Mouse (Mus musculus): Measurements from ENCODE around the gene Vamp4.
"Not testable (repeated sequence)": the region's sequence is repeated elsewhere in the genome, so short reads cannot be mapped to it uniquely, and the experiment has no call there.

Vamp4 gene

DNA sequence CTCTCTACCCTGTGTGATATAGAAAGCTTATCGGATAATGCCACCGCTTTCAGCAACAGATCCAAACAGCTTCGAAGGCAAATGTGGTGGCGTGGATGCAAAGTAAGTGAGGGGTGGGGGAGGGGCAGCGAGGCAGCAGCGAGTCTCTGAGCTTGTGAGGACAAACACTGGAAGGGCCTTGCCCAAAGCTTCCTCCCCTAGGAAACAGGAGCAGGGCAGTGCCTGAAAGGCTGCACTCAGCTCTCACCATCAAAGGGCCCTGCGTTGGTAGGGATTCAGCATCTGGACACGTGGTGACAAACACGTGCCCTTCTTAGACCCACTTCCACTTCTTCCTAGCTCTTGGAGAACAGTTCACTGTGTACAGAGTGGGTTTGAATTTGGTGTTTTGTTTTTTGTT, 19.1 kb downstream of the Vamp4 start:
- no peak for DNase-seq (ENCODE audit: low read depth)

- no peak for DNase-seq (ENCODE audit: low read depth)
Observed at GRCm38 (mm10) chr1:162590415-162590997, 20.2 kb downstream of the Vamp4 start.

DNA sequence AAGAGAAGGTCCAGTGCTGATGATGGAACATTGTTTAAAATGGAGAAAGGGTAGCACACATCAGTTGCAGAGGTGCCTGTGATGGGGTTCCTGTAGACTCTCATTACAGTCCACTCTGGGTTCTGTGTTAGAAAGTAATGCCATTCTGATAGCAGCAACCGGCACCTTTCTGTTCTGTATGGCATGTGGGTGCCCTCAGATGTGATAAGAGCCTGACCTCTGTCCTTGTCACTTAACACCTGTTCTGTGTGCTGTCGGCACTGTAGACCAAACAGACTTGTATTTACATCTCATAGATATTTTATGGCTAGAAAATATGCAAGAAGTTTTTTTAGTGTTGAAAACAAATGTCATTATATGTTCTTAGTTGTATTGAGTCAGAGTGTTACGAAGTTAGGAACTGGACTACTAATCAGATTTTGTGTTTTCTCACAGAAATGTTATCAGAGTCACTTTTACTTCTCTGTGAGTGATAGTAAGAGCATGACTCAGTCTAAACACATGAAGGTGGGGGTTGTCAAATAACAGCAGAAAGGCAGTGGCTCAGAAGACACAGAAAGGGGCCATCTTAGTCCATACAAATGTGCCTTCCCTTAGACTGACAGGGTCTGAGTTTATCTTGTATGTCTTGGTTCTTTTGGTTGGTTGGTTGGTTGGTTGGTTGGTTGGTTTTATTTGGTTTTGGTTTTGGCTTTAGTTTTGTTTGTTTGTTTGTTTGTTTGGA, 27.2 kb downstream of the Vamp4 start:
- DNase-seq (ENCODE audit: low read depth), result no peak

DNA sequence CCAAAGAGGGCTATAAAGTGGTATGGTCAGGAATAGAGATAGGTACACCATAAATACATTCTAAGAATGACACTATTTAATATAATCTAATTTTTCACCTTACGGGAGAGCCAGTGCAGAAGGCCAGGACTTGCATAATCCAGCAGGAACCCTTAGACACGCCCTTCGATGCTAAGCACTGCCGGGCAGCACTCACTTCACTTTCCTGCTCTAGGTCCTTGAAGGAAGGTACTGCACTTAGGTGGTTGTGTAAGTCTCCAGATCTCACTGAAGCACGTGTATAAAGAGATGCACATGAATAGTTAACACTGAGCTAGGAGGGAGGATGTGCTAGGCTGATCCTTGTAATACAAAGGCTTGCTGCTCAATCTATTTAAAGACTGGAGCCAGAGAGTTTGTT, 29.3 kb downstream of the Vamp4 start:
- DNase-seq (ENCODE audit: low read depth), result no peak

GRCm38 (mm10) chr1:162601288-162601687, 31.0 kb downstream of the Vamp4 start:
- DNase-seq (ENCODE audit: low read depth), result no peak

- DNase-seq (ENCODE audit: low read depth), result no peak
Observed at GRCm38 (mm10) chr1:162608127-162608526, 37.8 kb downstream of the Vamp4 start.

- DNase-seq (ENCODE audit: low read depth), result no peak
Observed at GRCm38 (mm10) chr1:162609633-162610250, 39.4 kb downstream of the Vamp4 start.

- DNase-seq (ENCODE audit: low read depth), result no peak
Observed at GRCm38 (mm10) chr1:162611191-162611590, 40.9 kb downstream of the Vamp4 start.

- DNase-seq (ENCODE audit: low read depth), result peak; percentile 74
Observed at GRCm38 (mm10) chr1:162615511-162615910, 45.2 kb downstream of the Vamp4 start.

DNA sequence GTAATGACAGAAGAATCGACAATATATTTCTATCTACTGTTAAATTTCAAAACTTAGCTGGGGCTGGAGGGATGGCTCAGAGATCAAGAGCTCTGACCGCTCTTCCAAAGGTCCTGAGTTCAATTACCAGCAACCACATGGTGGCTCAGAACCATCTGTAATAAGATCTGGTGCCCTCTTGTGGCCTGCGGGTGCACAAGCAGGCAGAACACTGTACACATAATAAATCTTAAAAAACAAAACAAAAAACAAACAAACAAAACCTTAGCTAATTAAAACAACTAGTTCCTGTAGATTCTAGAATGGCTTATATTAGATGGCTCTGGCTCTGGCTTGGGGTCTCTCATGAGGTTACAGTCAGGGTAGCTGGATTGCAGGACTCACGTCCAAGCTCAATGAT, 50.2 kb downstream of the Vamp4 start:
- DNase-seq (ENCODE audit: low read depth), result peak; percentile 50

DNA sequence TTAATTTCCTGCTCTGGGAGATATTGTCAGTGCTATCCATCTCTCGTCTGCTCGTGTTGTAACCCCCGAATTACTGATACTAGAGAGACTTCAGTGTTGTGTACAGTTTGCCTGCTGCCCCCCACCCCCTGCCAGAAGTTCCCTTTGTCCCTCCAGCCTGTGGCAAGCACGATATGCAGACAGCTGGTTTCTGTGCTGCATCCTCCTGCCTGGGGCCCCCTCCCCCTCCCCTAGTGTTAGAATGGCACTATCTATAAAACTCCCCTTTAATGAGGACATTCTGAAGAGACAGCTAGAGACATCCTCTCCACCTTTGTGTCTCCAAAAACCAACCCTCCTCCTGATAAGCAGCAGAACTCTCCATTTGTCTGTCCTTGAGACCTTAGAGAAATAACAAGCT, 53.6 kb downstream of the Vamp4 start:
- DNase-seq (ENCODE audit: low read depth), result no peak

DNA sequence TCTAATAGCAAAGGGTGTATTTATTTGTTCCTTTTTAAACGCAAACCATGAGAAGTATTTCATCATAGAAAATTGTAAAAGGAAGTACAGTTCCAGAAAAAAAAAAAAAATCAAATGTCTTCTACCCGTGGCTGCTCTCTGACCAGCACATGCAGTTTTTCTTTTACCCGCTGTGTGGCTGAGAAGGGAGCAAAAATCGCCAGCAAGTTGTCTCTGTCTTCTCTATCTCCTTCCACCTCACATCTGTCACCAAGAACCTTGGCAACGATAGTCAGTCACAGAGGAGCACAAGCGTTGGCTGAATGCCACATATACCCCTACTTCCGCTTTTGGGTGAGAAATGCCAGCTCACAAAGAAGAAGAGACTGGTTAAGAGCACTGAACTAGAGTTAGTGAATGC, 54.9 kb downstream of the Vamp4 start:
- peak; percentile 55 for DNase-seq (ENCODE audit: low read depth)

DNA sequence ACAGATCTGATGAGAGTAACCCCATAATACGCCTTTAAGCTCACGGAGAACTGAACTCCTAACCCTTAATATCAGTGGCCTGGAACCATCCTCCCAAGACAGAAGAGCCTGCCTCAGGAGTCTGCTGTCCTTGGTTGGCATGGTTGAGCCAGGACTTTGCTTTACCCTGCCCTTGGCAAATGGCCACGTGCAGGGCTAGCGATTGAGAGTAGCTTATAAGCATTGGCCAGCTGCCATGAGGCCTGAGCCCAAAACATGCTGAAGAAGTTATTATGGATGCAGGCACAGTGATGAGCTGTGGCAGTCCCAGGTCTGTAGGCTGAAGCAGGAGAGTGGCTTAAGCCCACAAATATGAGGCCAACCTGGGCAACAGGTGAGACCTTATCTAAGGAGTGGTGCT, 57.5 kb downstream of the Vamp4 start:
- DNase-seq (ENCODE audit: low read depth), result not testable (repeated sequence)

GRCm38 (mm10) chr1:162628326-162628725, 58.0 kb downstream of the Vamp4 start:
- DNase-seq (ENCODE audit: low read depth), result not testable (repeated sequence)

DNA sequence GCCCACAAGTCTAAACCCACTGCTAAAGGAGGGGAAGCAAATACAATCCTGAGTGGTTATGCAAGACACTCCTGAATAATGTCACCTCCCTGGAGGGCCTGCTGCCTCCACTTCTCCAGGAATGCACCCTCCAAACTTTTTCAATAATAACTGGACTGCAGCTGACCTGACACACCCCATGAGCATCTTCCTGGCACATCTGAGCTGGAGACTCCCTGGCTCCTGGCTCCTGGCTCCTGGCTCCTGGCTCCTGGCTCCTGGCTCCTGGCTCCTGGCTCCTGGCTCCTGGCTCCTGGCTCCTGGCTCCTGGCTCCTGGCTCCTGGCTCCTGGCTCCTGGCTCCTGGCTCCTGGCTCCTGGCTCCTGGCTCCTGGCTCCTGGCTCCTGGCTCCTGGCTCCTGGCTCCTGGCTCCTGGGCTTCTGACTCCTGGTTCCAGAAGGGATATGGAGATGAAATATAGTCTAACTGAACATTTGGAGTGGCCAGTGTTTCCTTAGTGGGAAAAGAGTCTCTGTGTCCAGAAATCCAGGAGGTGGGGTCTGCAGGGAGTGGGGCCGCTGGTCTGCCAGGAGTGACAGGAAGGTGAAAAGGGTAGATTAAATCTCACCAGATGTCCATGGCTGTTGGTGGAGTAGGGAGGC, 65.1 kb downstream of the Vamp4 start:
- DNase-seq (ENCODE audit: low read depth), result not testable (repeated sequence)

DNA sequence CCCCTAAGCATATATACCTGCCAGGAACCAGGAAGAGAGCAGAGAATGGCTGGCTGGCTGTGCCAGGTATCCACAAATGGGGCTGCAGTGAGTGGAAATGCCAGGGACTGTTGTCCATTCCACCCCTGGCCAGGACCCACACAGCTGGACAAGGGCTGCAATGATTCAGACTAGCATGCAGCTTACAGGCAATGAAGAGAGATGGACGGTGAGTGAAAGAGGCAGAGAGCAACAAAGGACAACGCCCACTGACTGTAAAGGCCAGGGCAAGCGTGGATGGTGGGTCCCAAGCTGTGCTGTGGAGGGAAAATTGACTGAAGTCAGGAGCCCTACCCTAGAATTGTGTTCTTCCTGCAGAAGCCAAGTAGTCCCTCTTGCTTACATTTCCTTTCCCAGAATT, 66.2 kb downstream of the Vamp4 start:
- no peak for DNase-seq (ENCODE audit: low read depth)

- DNase-seq (ENCODE audit: low read depth), result no peak
Observed at GRCm38 (mm10) chr1:162638535-162638934, 68.2 kb downstream of the Vamp4 start.

- DNase-seq (ENCODE audit: low read depth), result no peak
Observed at GRCm38 (mm10) chr1:162639051-162639750, 68.9 kb downstream of the Vamp4 start, which contains the start of gene Myoc. TSS of gene Myoc (plus strand) at chr1:162639155.

GRCm38 (mm10) chr1:162639861-162640260, 69.5 kb downstream of the Vamp4 start:
- no peak for DNase-seq (ENCODE audit: low read depth)

DNA sequence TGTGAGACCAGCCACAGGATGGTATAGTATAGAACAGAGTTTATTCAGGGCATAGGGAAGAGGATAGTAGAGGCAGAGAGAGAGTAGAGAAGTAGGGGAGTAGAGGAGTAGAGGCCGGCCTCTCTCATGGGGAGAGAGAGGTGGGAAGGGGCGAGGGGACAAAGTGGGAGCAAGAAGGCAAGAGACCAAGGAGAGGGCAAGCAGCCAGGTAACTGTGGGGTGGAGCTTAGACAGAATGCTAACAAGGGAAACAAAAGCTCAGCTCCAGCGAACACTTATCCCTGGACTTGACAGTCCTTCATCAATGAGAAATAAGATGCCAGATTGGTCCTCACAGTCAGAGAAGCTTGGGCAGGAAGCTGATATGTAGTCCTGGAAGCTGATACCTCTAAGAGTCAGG, 72.3 kb downstream of the Vamp4 start:
- no peak for DNase-seq (ENCODE audit: low read depth)

GRCm38 (mm10) chr1:162643752-162644151, 73.4 kb downstream of the Vamp4 start:
- no peak for DNase-seq (ENCODE audit: low read depth)

- no peak for DNase-seq (ENCODE audit: low read depth)
Observed at GRCm38 (mm10) chr1:162646083-162646686, 75.9 kb downstream of the Vamp4 start.

Data from naive thymus-derived CD4-positive, alpha-beta T cell, adult 2 months (primary cell).